Mouse (Mus musculus) bone marrow macrophage, adult 2 months (primary cell): ENCODE results near the gene Kcna5.

Experiments used
- CTCF ChIP-seq: IDR thresholded peaks from 2 replicates; pipeline ENCODE4 v1.5.1; 2012; ENCODE audit warnings: low read depth, mild to moderate bottlenecking, low read length, moderate library complexity
- POLR2A ChIP-seq: IDR thresholded peaks from 2 replicates; pipeline ENCODE4 v1.6.1; 2012; ENCODE audit warnings: mild to moderate bottlenecking, low read depth, low read length, borderline replicate concordance

GRCm38 (mm10) chr6:126535911-126536270 lies 679 bp upstream of the Kcna5 start:
- no peak for TF ChIP-seq CTCF
- TF ChIP-seq POLR2A, result no peak
